Mouse (Mus musculus) neural tube, embryonic 11.5 days (tissue): ENCODE results near the gene E130208F15Rik. TPM values are rescaled to one million over a fixed set of nuclear protein-coding genes. Genes with fewer than 3 reads are reported as not detected.

Source experiments
- ATAC-seq: fragments of 200-750 bp; cut with Nextera tagmentation; 2 replicates; pipeline ENCODE4 v1.8.0; 2017; ENCODE audit warnings: moderate number of reproducible peaks, mild to moderate bottlenecking, moderate TSS enrichment, moderate library complexity; ENCODE audit not compliant: insufficient read depth, low FRiP score, low TSS enrichment
- DNase-seq: peaks from one replicate; pipeline ENCODE4 v3.0.0-alpha.2; 2015; ENCODE audit warnings: low spot score
- H3K27ac ChIP-seq: fragments of 300-500 bp; sonication (generic); 2 replicates; pipeline ENCODE4 v1.5.1; 2014; ENCODE audit warnings: low read depth, mild to moderate bottlenecking, low read length
- H3K27me3 ChIP-seq: fragments of 300-500 bp; sonication (generic); 2 replicates; pipeline ENCODE4 v1.6.1; 2014; ENCODE audit warnings: mild to moderate bottlenecking, low read length, mixed read lengths; ENCODE audit not compliant: control insufficient read depth, insufficient read depth
- H3K36me3 ChIP-seq: fragments of 300-500 bp; sonication (generic); 2 replicates; pipeline ENCODE4 v1.6.1; 2014; ENCODE audit warnings: mild to moderate bottlenecking, low read length, moderate library complexity, mixed read lengths; ENCODE audit not compliant: control insufficient read depth, insufficient read depth
- H3K4me1 ChIP-seq: fragments of 300-500 bp; sonication (generic); 2 replicates; pipeline ENCODE4 v1.6.1; 2014; ENCODE audit warnings: low read length, mixed read lengths; ENCODE audit not compliant: control insufficient read depth, insufficient read depth
- H3K4me2 ChIP-seq: fragments of 300-500 bp; sonication (generic); 2 replicates; pipeline ENCODE4 v1.6.1; 2014; ENCODE audit warnings: low read depth, mild to moderate bottlenecking, moderate library complexity
- H3K4me3 ChIP-seq: fragments of 300-500 bp; sonication (generic); 2 replicates; pipeline ENCODE4 v1.5.1; 2014; ENCODE audit warnings: low read depth, low read length
- H3K9ac ChIP-seq: fragments of 300-500 bp; sonication (generic); 2 replicates; pipeline ENCODE4 v1.6.1; 2014; ENCODE audit warnings: mild to moderate bottlenecking, low read length
- H3K9me3 ChIP-seq: fragments of 300-500 bp; sonication (generic); 2 replicates; pipeline ENCODE4 v1.6.1; 2016; ENCODE audit warnings: low read length; ENCODE audit not compliant: control insufficient read depth
- WGBS: fragments of 180-500 bp; shearing (Covaris S2); extraction: QIAGEN DNeasy Blood & Tissue Kit; methylation state at CpG from one replicate; pipeline ENCODE4 v1.1.7; 2014; 5-methylcytosine and 5-hydroxymethylcytosine counted together
- polyA plus RNA-seq: library from polyadenylated mRNA; unstranded; fragments of >200 nt; fragmentation: Nextera tagmentation; extraction: Ambion mirVana; gene quantifications from 2 replicates; pipeline ENCODE4 v1.2.1, GENCODE M21; 2014

Gene E130208F15Rik
- polyA plus RNA-seq = not detected in 2 replicates

GRCm38 (mm10) chr7:30321539-30322284, at the start of gene E130208F15Rik:
Gene E130208F15Rik, plus strand, starts transcription at chr7:30321740.
- Histone ChIP-seq H3K4me1 (peaks cover 6% of the 10 kb centered on the region; the same call in 1 of the 2 replicates), H3K4me2 (peak within 1 kb of the TSS; percentile 82), H3K9ac (peak within 1 kb of the TSS; percentile 85), H3K4me3 (peak within 1 kb of the TSS; percentile 69), H3K27me3 (no peaks in the 10 kb centered on the region), H3K9me3 (no peaks in the 10 kb centered on the region), H3K36me3 (no peaks in the 10 kb centered on the region), H3K27ac (peak within 1 kb of the TSS; percentile 70; the same call in 1 of the 2 replicates)
- WGBS = under 1% methylated on average over 63 of the region's 63 CpGs
- peak; percentile 46 for DNase-seq
- ATAC-seq = peak; percentile 57

GRCm38 (mm10) chr7:30274383-30274782, 47.2 kb upstream of the E130208F15Rik start:
- H3K4me1 ChIP-seq = peaks cover 3% of the 10 kb centered on the region; the same call in 1 of the 2 replicates
- H3K9ac ChIP-seq = no peak overlapping the region
- no peaks in the 10 kb centered on the region for H3K9me3 ChIP-seq
- no peak overlapping the region for H3K27ac ChIP-seq
- no peak for DNase-seq
- no peaks in the 10 kb centered on the region; the same call in 1 of the 2 replicates for H3K36me3 ChIP-seq
- H3K4me2 ChIP-seq = no peak overlapping the region
- WGBS = 81% methylated on average over 6 of the region's 6 CpGs
- ATAC-seq = no peak
- H3K4me3 ChIP-seq = no peak overlapping the region
- no peaks in the 10 kb centered on the region for H3K27me3 ChIP-seq

GRCm38 (mm10) chr7:30278911-30279310, 42.6 kb upstream of the E130208F15Rik start:
- Histone ChIP-seq H3K9me3 (no peaks in the 10 kb centered on the region), H3K9ac (no peak overlapping the region), H3K27ac (no peak overlapping the region), H3K36me3 (no peaks in the 10 kb centered on the region), H3K4me1 (peaks cover 5% of the 10 kb centered on the region), H3K4me3 (peak overlapping the region; percentile 58; the same call in 1 of the 2 replicates), H3K4me2 (peak overlapping the region; percentile 85), H3K27me3 (no peaks in the 10 kb centered on the region)
- WGBS = 56% methylated on average over 2 of the region's 2 CpGs
- ATAC-seq (no peak), DNase-seq (no peak)

GRCm38 (mm10) chr7:30279536-30279935, 42.0 kb upstream of the E130208F15Rik start:
- peak overlapping the region; percentile 47 for H3K9ac ChIP-seq
- no peaks in the 10 kb centered on the region for H3K36me3 ChIP-seq
- peak overlapping the region; percentile 85 for H3K4me2 ChIP-seq
- ATAC-seq (0 out of 2 replicates have a peak, but pooled peaks have one; percentile 9), DNase-seq (no peak)
- H3K4me1 ChIP-seq = peaks cover 5% of the 10 kb centered on the region
- no peaks in the 10 kb centered on the region for H3K9me3 ChIP-seq
- peak overlapping the region; percentile 94; the same call in 1 of the 2 replicates for H3K27ac ChIP-seq
- 0% methylated on average over 6 of the region's 6 CpGs for WGBS
- peak overlapping the region; percentile 58 for H3K4me3 ChIP-seq
- no peaks in the 10 kb centered on the region for H3K27me3 ChIP-seq

- peak within 1 kb of the TSS; percentile 47 for H3K9ac ChIP-seq
- no peaks in the 10 kb centered on the region for H3K27me3 ChIP-seq
- peak within 1 kb of the TSS; percentile 58 for H3K4me3 ChIP-seq
- H3K9me3 ChIP-seq = no peaks in the 10 kb centered on the region
- peak within 1 kb of the TSS; percentile 85 for H3K4me2 ChIP-seq
- DNase-seq (peak; percentile 94), ATAC-seq (peak; percentile 95)
- H3K36me3 ChIP-seq = no peaks in the 10 kb centered on the region
- H3K27ac ChIP-seq = peak within 1 kb of the TSS; percentile 94
- H3K4me1 ChIP-seq = peaks cover 5% of the 10 kb centered on the region
- under 1% methylated on average over 49 of the region's 49 CpGs for WGBS
Measured at GRCm38 (mm10) chr7:30279951-30280669, 41.4 kb upstream of the E130208F15Rik start, which contains the start of the genes Thap8 and Wdr62. Gene Thap8, plus strand, starts transcription at chr7:30280094. Gene Wdr62, minus strand, starts transcription at chr7:30280419.

- Histone ChIP-seq H3K9me3 (no peaks in the 10 kb centered on the region), H3K4me1 (peaks cover 5% of the 10 kb centered on the region), H3K4me2 (peak overlapping the region; percentile 85), H3K36me3 (no peaks in the 10 kb centered on the region), H3K4me3 (peak overlapping the region; percentile 58), H3K27me3 (no peaks in the 10 kb centered on the region), H3K9ac (peak overlapping the region; percentile 42), H3K27ac (peak overlapping the region; percentile 94)
- DNase-seq = peak; percentile 86
- under 1% methylated on average over 20 of the region's 20 CpGs for WGBS
- peak; percentile 81 for ATAC-seq
Measured at GRCm38 (mm10) chr7:30280670-30281138, 40.8 kb upstream of the E130208F15Rik start.

- Histone ChIP-seq H3K4me3 (no peak overlapping the region), H3K4me1 (peaks cover 5% of the 10 kb centered on the region), H3K27ac (no peak overlapping the region), H3K9ac (no peak overlapping the region), H3K27me3 (no peaks in the 10 kb centered on the region), H3K9me3 (no peaks in the 10 kb centered on the region), H3K4me2 (no peak overlapping the region), H3K36me3 (no peaks in the 10 kb centered on the region)
- no peak for DNase-seq
- WGBS = 78% methylated on average over 4 of the region's 4 CpGs
- no peak for ATAC-seq
Measured at GRCm38 (mm10) chr7:30281522-30281921, 40.0 kb upstream of the E130208F15Rik start.

- Histone ChIP-seq H3K9ac (no peak overlapping the region), H3K9me3 (no peaks in the 10 kb centered on the region), H3K4me1 (peaks cover 5% of the 10 kb centered on the region), H3K4me2 (no peak overlapping the region), H3K4me3 (no peak overlapping the region), H3K36me3 (no peaks in the 10 kb centered on the region), H3K27ac (no peak overlapping the region), H3K27me3 (no peaks in the 10 kb centered on the region)
- ATAC-seq (no peak), DNase-seq (no peak)
- WGBS = 74% methylated on average over 7 of the region's 7 CpGs
Measured at GRCm38 (mm10) chr7:30282740-30283139, 38.8 kb upstream of the E130208F15Rik start.
